Mouse (Mus musculus) liver, embryonic 12.5 days (tissue): ENCODE measurements around the gene Sstr1. TPM values are rescaled to one million over a fixed set of nuclear protein-coding genes. Genes with fewer than 3 reads are reported as not detected.

Source experiments
- ATAC-seq: fragments of 200-750 bp; cut with Nextera tagmentation; 2 replicates; pipeline ENCODE4 v1.8.0; 2017; ENCODE audit warnings: moderate number of reproducible peaks, mild to moderate bottlenecking, moderate library complexity
- H3K27ac ChIP-seq: fragments of 300-500 bp; sonication (generic); 2 replicates; pipeline ENCODE4 v1.5.1; 2016; ENCODE audit warnings: mild to moderate bottlenecking
- H3K27me3 ChIP-seq: fragments of 300-500 bp; sonication (generic); replicated peaks from 2 replicates; pipeline ENCODE4 v1.6.1; 2016; ENCODE audit warnings: mild to moderate bottlenecking, moderate library complexity
- H3K36me3 ChIP-seq: fragments of 300-500 bp; sonication (generic); 2 replicates; pipeline ENCODE4 v1.6.1; 2016; ENCODE audit warnings: mild to moderate bottlenecking, moderate library complexity
- H3K4me1 ChIP-seq: fragments of 300-500 bp; sonication (generic); 2 replicates; pipeline ENCODE4 v1.6.1; 2016
- H3K4me2 ChIP-seq: fragments of 300-500 bp; sonication (generic); 2 replicates; pipeline ENCODE4 v1.6.1; 2016; ENCODE audit warnings: mild to moderate bottlenecking, moderate library complexity
- H3K4me3 ChIP-seq: fragments of 300-500 bp; sonication (generic); 2 replicates; pipeline ENCODE4 v1.5.1; 2016; ENCODE audit warnings: mild to moderate bottlenecking, moderate library complexity
- H3K9ac ChIP-seq: fragments of 300-500 bp; sonication (generic); 2 replicates; pipeline ENCODE4 v1.6.1; 2016; ENCODE audit warnings: mild to moderate bottlenecking, moderate library complexity
- H3K9me3 ChIP-seq: fragments of 300-500 bp; sonication (generic); replicated peaks from 2 replicates; pipeline ENCODE4 v1.6.1; 2016; ENCODE audit warnings: mild to moderate bottlenecking, moderate library complexity
- WGBS: fragments of 180-500 bp; shearing (Covaris S2); methylation state at CpG from one replicate; pipeline ENCODE4 v1.1.7; 2016; ENCODE audit not compliant: insufficient replicate concordance; 5-methylcytosine and 5-hydroxymethylcytosine counted together
- polyA plus RNA-seq: library from polyadenylated mRNA; unstranded; fragments of >200 nt; fragmentation: Nextera tagmentation; extraction: Ambion mirVana; gene quantifications from 2 replicates; pipeline ENCODE4 v1.2.1, GENCODE M21; 2016

The Sstr1 gene
- polyA plus RNA-seq, 1 experiment from 2014 or later = not detected

- H3K4me2 ChIP-seq = no peak overlapping the region
These were observed 20.9 kb downstream of the Sstr1 start for GRCm38 (mm10) chr12:58232489-58232888.

GRCm38 (mm10) chr12:58251901-58252300 lies 40.3 kb downstream of the Sstr1 start:
- 79% methylated on average over 1 of the region's 1 CpGs for whole genome bisulfite sequencing
- no peak overlapping the region for H3K9ac ChIP-seq
- H3K27ac ChIP-seq = no peak overlapping the region
- H3K9me3 ChIP-seq = no peaks in the 10 kb centered on the region
- no peak overlapping the region for H3K4me2 ChIP-seq
- no peak overlapping the region for H3K4me3 ChIP-seq
- H3K27me3 ChIP-seq = no peaks in the 10 kb centered on the region
- ATAC-seq = no peak
- no peaks in the 10 kb centered on the region for H3K4me1 ChIP-seq
- no peaks in the 10 kb centered on the region for H3K36me3 ChIP-seq

More at GRCm38 (mm10) chr12:58232489-58232888, 20.9 kb downstream of the Sstr1 start:
- no peak overlapping the region for H3K27ac ChIP-seq
- H3K4me1 ChIP-seq = no peaks in the 10 kb centered on the region
- WGBS = 50% methylated on average over 2 of the region's 2 CpGs
- ATAC-seq = no peak
- no peaks in the 10 kb centered on the region for H3K36me3 ChIP-seq
- H3K27me3 ChIP-seq = no peaks in the 10 kb centered on the region
- no peak overlapping the region for H3K4me3 ChIP-seq
- H3K9ac ChIP-seq = no peak overlapping the region
- no peaks in the 10 kb centered on the region for H3K9me3 ChIP-seq

Other genes with a start within 250 kb of the Sstr1 start
- gene Clec14a, start 57.5 kb downstream of the Sstr1 start, polyA plus RNA-seq = 7.6 and 8.3 TPM in 2 replicates